Comparison of ENCODE assay signal across 17 mouse cellular contexts in the genomic region with DNA sequence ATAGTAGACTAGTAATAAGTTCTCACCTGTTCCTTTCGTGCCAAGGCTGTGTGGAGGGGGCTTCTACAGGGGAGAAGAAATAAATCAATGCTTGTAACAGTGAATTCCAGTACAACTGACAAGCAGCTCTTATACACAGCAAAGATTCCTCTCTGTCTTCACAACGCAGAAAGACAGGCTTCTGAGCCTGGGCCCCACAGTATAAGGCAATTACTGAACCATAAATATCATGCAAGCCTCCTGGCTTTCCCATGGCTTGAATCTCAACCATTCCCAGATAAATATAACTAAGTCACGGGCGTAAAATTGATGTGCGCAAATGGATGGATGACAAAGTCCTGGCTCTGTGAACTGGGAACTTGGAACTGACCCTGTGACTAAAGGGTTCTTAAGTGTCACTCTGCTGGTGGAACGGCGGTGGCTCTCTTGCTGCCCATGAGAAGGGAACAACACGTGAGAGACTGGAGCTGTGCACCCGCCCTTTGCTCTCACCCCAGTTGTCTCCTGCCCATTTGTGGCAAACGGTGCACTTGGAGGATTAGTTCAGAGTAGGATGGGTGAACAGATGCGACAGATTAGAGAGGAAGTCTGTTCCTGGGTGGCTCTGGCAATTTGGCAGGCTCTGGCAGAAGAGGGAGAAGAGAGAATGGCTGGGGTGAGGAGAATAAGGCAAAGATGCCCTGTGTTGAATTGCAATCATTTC. TPM values are rescaled to one million over a fixed set of nuclear protein-coding genes. Genes with fewer than 3 reads are reported as not detected.
DNase-seq lines count a peak whose midpoint lies in the region; ATAC-seq and TF ChIP-seq lines count a peak whose summit lies in the region.
"Had no signal": no experiment of that assay in that cellular context is flagged by ENCODE, and none has a peak within 500 bp of the region (broad histone marks: within the 10 kb centered on the region; RNA-seq: fewer than 3 reads in every experiment).

No protein-coding gene starts in this region.

- no peaks in the 10 kb centered on the region for H3K9me3 ChIP-seq in midbrain, postnatal 0 days (ENCODE audit: low read length)
- no peaks in the 10 kb centered on the region for H3K9me3 ChIP-seq in midbrain, embryonic 11.5 days (ENCODE audit: control insufficient read depth, low read length)
- no peaks in the 10 kb centered on the region for H3K9me3 ChIP-seq in limb, embryonic 14.5 days (ENCODE audit: control insufficient read depth, low read length)
- H3K9me3 ChIP-seq: liver, embryonic 12.5 days; lung, embryonic 15.5 days; midbrain, embryonic 15.5 days; stomach, embryonic 15.5 days had no signal

- H3K4me2 ChIP-seq in midbrain, postnatal 0 days (ENCODE audit: low read depth, low read length, poor library complexity, severe bottlenecking), result no peak overlapping the region
- no peak overlapping the region for H3K4me2 ChIP-seq in midbrain, embryonic 11.5 days
- no peak overlapping the region for H3K4me2 ChIP-seq in limb, embryonic 14.5 days (replicated peaks; ENCODE audit: low read depth, low read length, severe bottlenecking)
- H3K4me2 ChIP-seq: liver, embryonic 12.5 days; lung, embryonic 15.5 days; midbrain, embryonic 15.5 days; stomach, embryonic 15.5 days had no signal

- no peaks in the 10 kb centered on the region for H3K27me3 ChIP-seq in midbrain, postnatal 0 days (ENCODE audit: insufficient read depth, low read length)
- H3K27me3 ChIP-seq in midbrain, embryonic 11.5 days (ENCODE audit: control insufficient read depth, insufficient read depth, low read length), result no peaks in the 10 kb centered on the region
- no peaks in the 10 kb centered on the region for H3K27me3 ChIP-seq in limb, embryonic 14.5 days (ENCODE audit: control insufficient read depth, insufficient read depth, low read length)
- H3K27me3 ChIP-seq: liver, embryonic 12.5 days; lung, embryonic 15.5 days; midbrain, embryonic 15.5 days; stomach, embryonic 15.5 days had no signal

- 60% methylated on average over 11 of the region's 11 CpGs for WGBS in midbrain, postnatal 0 days
- 68% methylated on average over 11 of the region's 11 CpGs for WGBS in midbrain, embryonic 11.5 days
- whole genome bisulfite sequencing in limb, embryonic 14.5 days, result 56% methylated on average over 11 of the region's 11 CpGs

- ATAC-seq in midbrain, postnatal 0 days (ENCODE audit: low FRiP score), result no peak
- ATAC-seq in midbrain, embryonic 11.5 days (ENCODE audit: low FRiP score), result no peak
- peak; percentile 72; the same call in 1 of the 2 replicates for ATAC-seq in limb, embryonic 14.5 days (ENCODE audit: low FRiP score, low read depth)
- ATAC-seq: CD4-positive, CD25-positive, alpha-beta regulatory T cell, adult 4 months; liver, embryonic 12.5 days; midbrain, embryonic 15.5 days had no signal

- no peak for TF ChIP-seq CTCF in midbrain, postnatal 0 days (IDR thresholded peaks at IDR 0.05)

- TF ChIP-seq POLR2A in limb, embryonic 14.5 days (IDR thresholded peaks at IDR 0.05; ENCODE audit: borderline replicate concordance, extremely low read depth, insufficient read depth, insufficient read length), result no peak

- H3K9ac ChIP-seq in midbrain, postnatal 0 days (replicated peaks; ENCODE audit: low read length, poor library complexity, severe bottlenecking), result no peak overlapping the region
- H3K9ac ChIP-seq in midbrain, embryonic 11.5 days (ENCODE audit: low read length), result no peak overlapping the region
- H3K9ac ChIP-seq in limb, embryonic 14.5 days (ENCODE audit: low read depth, low read length, severe bottlenecking), result no peak overlapping the region
- H3K9ac ChIP-seq: liver, embryonic 12.5 days; lung, embryonic 15.5 days; midbrain, embryonic 15.5 days; stomach, embryonic 15.5 days had no signal

- DNase-seq in heart, adult 11 months, result peak; percentile 85
- no peak for DNase-seq in heart, adult 9 months (ENCODE audit: low spot score in 2 of 2)
- DNase-seq in midbrain, postnatal 0 days (ENCODE audit: low spot score), result peak; percentile 40
- DNase-seq in midbrain, embryonic 11.5 days (ENCODE audit: low spot score, missing footprints), result no peak
- peak; percentile 35 for DNase-seq in limb, embryonic 14.5 days (ENCODE audit: low spot score)
- no peak for DNase-seq in adrenal gland, adult 18-20 months (ENCODE audit: low spot score in 2 of 2)
- DNase-seq in kidney, adult 18-20 months, result no peak
- DNase-seq: adrenal gland, postnatal 14 days; heart, adult 2 months; heart, postnatal 10 days; spleen, adult 18-20 months had no signal

- H3K27ac ChIP-seq in midbrain, postnatal 0 days (ENCODE audit: low read depth, low read length), result no peak overlapping the region
- no peak overlapping the region for H3K27ac ChIP-seq in midbrain, embryonic 11.5 days (ENCODE audit: low read depth, low read length)
- no peak overlapping the region for H3K27ac ChIP-seq in limb, embryonic 14.5 days (replicated peaks; ENCODE audit: low read depth, low read length)
- H3K27ac ChIP-seq: heart, adult 2 months; kidney, postnatal 0 days; liver, embryonic 12.5 days; lung, embryonic 15.5 days; midbrain, embryonic 15.5 days; stomach, embryonic 15.5 days had no signal

- no peak overlapping the region for H3K4me3 ChIP-seq in midbrain, postnatal 0 days (ENCODE audit: low read depth, low read length)
- H3K4me3 ChIP-seq in midbrain, embryonic 11.5 days (ENCODE audit: low read depth, low read length), result no peak overlapping the region
- no peak overlapping the region for H3K4me3 ChIP-seq in limb, embryonic 14.5 days (replicated peaks; ENCODE audit: low read length)
- H3K4me3 ChIP-seq: heart, adult 2 months; liver, embryonic 12.5 days; lung, embryonic 15.5 days; midbrain, embryonic 15.5 days; stomach, embryonic 15.5 days had no signal

- H3K4me1 ChIP-seq in midbrain, postnatal 0 days (ENCODE audit: insufficient read depth, low read length), result no peaks in the 10 kb centered on the region
- H3K4me1 ChIP-seq in midbrain, embryonic 11.5 days (ENCODE audit: control insufficient read depth, insufficient read depth, low read length), result no peaks in the 10 kb centered on the region
- H3K4me1 ChIP-seq in limb, embryonic 14.5 days (ENCODE audit: control insufficient read depth, insufficient read depth, low read length), result no peaks in the 10 kb centered on the region
- H3K4me1 ChIP-seq: liver, embryonic 12.5 days; lung, embryonic 15.5 days; midbrain, embryonic 15.5 days; stomach, embryonic 15.5 days had no signal

- H3K36me3 ChIP-seq in midbrain, postnatal 0 days (ENCODE audit: insufficient read depth, low read length), result no peaks in the 10 kb centered on the region
- no peaks in the 10 kb centered on the region for H3K36me3 ChIP-seq in midbrain, embryonic 11.5 days (ENCODE audit: control insufficient read depth, insufficient read depth, low read length)
- H3K36me3 ChIP-seq in limb, embryonic 14.5 days (ENCODE audit: control insufficient read depth, insufficient read depth, low read length), result no peaks in the 10 kb centered on the region
- H3K36me3 ChIP-seq: liver, embryonic 12.5 days; lung, embryonic 15.5 days; midbrain, embryonic 15.5 days; stomach, embryonic 15.5 days had no signal

RNA-seq across cellular contexts. Expression of gene Stim2, which starts 56.8 kb away (rescaled TPM):
- total RNA-seq in midbrain, postnatal 0 days (2014; rRNA removed), result 30.4 and 34.9 TPM in 2 replicates
- polyA plus RNA-seq in midbrain, postnatal 0 days (2015; fragmentation: Nextera tagmentation; extraction: Ambion mirVana), result 29.2 and 29.8 TPM in 2 replicates
- polyA plus RNA-seq in midbrain, embryonic 11.5 days (2014; fragmentation: Nextera tagmentation; extraction: Ambion mirVana), result 23.1 and 24.0 TPM in 2 replicates
- polyA plus RNA-seq in limb, embryonic 14.5 days (2012; rRNA removed), result 13.6 and 17.5 TPM in 2 replicates
- 21.1 and 27.4 TPM in 2 replicates for polyA plus RNA-seq in limb, embryonic 14.5 days (2014; fragmentation: Nextera tagmentation; extraction: Ambion mirVana)
- total RNA-seq in adrenal gland, adult 18-20 months (2021), result 10 to 100 TPM; 27.5 to 28.7 TPM

Comparison
In these comparisons a context has a peak if more than half of its experiments do, and no peak if none do; other contexts are left out.
1. DNase-seq: peak in heart, adult 11 months (single experiment), midbrain, postnatal 0 days (single experiment) and limb, embryonic 14.5 days (single experiment); none in heart, adult 9 months (0 of 2), midbrain, embryonic 11.5 days (single experiment), adrenal gland, adult 18-20 months (0 of 2) and kidney, adult 18-20 months (single experiment).